ENCODE assay signal across 11 mouse cellular contexts in the genomic region with DNA sequence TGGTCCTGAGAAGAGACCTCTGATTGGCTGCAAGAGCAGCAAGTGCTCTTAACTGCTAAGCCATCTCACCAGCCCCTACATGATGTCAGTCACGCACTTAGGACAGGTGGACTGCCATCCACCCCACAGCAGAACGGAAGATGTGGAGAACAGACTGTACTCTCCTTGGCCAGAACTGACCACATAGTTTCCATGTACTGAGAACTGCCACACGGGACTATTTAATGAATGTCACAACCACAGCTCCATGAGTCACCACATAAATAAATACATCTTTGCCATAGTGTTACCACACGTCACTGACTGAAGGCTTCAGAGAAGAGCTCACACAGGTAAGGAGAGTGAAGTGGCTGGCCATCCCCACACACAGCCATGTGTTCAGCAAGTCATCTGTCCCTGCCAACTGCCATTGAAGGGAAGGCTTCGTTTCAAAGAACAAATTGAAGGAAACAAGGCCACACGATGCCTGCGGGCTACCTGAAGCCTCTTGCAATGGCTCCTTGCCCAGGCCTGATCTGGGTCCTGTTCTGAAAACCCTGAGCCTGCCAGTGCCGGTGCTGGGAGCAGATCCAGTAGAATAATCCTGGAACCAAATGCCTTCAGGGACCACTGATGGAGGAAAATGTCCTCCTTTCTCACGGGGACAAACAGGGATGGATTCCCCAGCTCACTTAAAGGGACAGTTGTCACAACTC.
DNase-seq lines count a peak whose midpoint lies in the region.
"Had no signal": no experiment of that assay in that cellular context is flagged by ENCODE, and none has a peak within 500 bp of the region (broad histone marks: within the 10 kb centered on the region; RNA-seq: fewer than 3 reads in every experiment).

No protein-coding gene starts in this region.

- DNase-seq in adrenal gland, postnatal 25 days, result peak; percentile 10
- no peak for DNase-seq in adrenal gland, postnatal 10 days
- peak; percentile 33 for DNase-seq in 3T3-L1 (ENCODE audit: low read depth, low spot score)
- peak; percentile 87 to 89 for DNase-seq in cerebellum, adult 18-20 months
- DNase-seq in cerebellum, postnatal 14 days, result peak; percentile 90 to 92
- no peak for DNase-seq in layer of hippocampus, adult 8-10 months (ENCODE audit: low spot score in 2 of 2)
- no peak for DNase-seq in lung, postnatal 25 days (ENCODE audit: low spot score)
- DNase-seq in urinary bladder, postnatal 25 days (ENCODE audit: low spot score), result no peak
- DNase-seq: gastrocnemius, postnatal 25 days; kidney, adult 11 months; right cerebral cortex, adult 18-20 months had no signal

Comparison
In these comparisons a context has a peak if more than half of its experiments do, and no peak if none do; other contexts are left out.
1. DNase-seq: peak in adrenal gland, postnatal 25 days (single experiment), 3T3-L1 (single experiment), cerebellum, adult 18-20 months (2 of 2) and cerebellum, postnatal 14 days (2 of 2); none in adrenal gland, postnatal 10 days (single experiment), layer of hippocampus, adult 8-10 months (0 of 2), lung, postnatal 25 days (single experiment) and urinary bladder, postnatal 25 days (single experiment).